8 mouse cellular contexts compared by ENCODE assay signal in the genomic region with DNA sequence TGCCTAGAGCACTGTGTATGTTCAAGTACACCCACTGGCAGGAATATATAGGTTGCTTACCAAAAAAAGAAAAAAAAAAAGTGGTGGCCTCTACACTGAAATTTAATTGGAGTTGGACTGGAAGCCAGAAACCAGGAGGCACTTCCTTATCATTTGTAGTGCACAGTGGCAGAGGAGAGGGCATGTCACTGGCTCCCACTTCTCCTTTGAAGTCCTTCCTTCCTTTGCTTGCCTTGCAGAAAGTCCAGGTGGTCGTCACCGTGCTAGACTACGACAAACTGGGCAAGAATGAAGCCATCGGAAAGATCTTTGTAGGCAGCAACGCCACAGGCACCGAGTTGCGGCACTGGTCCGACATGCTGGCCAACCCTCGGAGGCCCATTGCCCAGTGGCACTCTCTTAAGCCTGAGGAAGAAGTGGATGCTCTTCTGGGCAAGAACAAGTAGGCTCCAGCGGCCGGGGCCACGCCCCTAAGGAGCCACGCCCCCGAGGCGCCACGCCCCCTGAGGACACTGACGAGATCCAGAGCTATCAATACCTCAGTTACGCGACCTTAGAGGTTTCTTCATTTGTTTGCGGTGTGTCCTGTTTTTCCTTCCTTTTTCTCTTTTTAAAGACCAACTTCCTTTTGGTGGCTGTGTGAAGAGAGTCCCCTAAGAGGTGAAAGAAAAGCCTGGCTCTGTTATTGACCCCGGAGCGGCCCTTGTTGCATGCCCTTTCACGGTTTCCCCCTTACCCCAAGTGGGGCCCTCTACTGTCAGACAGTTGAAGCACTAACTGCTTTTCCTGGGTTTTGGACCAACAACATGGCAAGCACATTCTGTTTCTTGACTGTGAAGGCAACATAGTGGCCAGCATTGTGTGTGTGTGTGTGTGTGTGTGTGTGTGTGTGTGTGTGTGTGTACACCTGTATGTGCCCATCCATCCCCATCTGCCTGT.
DNase-seq lines count a peak whose midpoint lies in the region; ATAC-seq lines count a peak whose summit lies in the region.

No protein-coding gene starts in this region.

- no peaks in the 10 kb centered on the region for H3K36me3 ChIP-seq in limb, embryonic 11.5 days (ENCODE audit: control insufficient read depth, insufficient read depth, low read length)

- no peak overlapping the region for H3K4me3 ChIP-seq in limb, embryonic 11.5 days (ENCODE audit: low read depth, low read length)

- no peaks in the 10 kb centered on the region for H3K27me3 ChIP-seq in limb, embryonic 11.5 days (ENCODE audit: control insufficient read depth, insufficient read depth, low read length)

- no peaks in the 10 kb centered on the region for H3K4me1 ChIP-seq in limb, embryonic 11.5 days (ENCODE audit: control insufficient read depth, insufficient read depth, low read length)

- no peak for ATAC-seq in limb, embryonic 11.5 days (ENCODE audit: insufficient number of reproducible peaks, low FRiP score, low TSS enrichment, low read depth)

- peak; percentile 69 for DNase-seq in adrenal gland, adult 2 months
- no peak for DNase-seq in adrenal gland, adult 8-10 months
- DNase-seq in WW6 (ENCODE audit: low read depth, low spot score) = peak; percentile 38
- DNase-seq in gastrocnemius, postnatal 25 days = peak; percentile 57
- DNase-seq in limb, embryonic 11.5 days (ENCODE audit: low spot score) = peak; percentile 44
- peak; percentile 52 to 64 for DNase-seq in monocyte, adult 2 months (ENCODE audit: low read depth in 1 of 2, low spot score in 2 of 2)
- DNase-seq in thymus, postnatal 0 days (ENCODE audit: low spot score) = peak; percentile 73
- no peak for DNase-seq in ovary, postnatal 14 days (ENCODE audit: low spot score)

- H3K9me3 ChIP-seq in limb, embryonic 11.5 days (ENCODE audit: control insufficient read depth, low read length) = no peaks in the 10 kb centered on the region

- WGBS in limb, embryonic 11.5 days = 16% methylated on average over 23 of the region's 23 CpGs

- no peak overlapping the region for H3K9ac ChIP-seq in limb, embryonic 11.5 days (ENCODE audit: low read length)

- no peak overlapping the region for H3K27ac ChIP-seq in limb, embryonic 11.5 days (replicated peaks; ENCODE audit: low read depth, low read length)

- H3K4me2 ChIP-seq in limb, embryonic 11.5 days (ENCODE audit: low read depth, severe bottlenecking) = peak overlapping the region; percentile 18; the same call in 1 of the 2 replicates

Comparison
In these comparisons a context has a peak if more than half of its experiments do, and no peak if none do; other contexts are left out.
1. DNase-seq: peak in adrenal gland, adult 2 months (single experiment), WW6 (single experiment), gastrocnemius, postnatal 25 days (single experiment), limb, embryonic 11.5 days (single experiment), monocyte, adult 2 months (2 of 2) and thymus, postnatal 0 days (single experiment); none in adrenal gland, adult 8-10 months (single experiment) and ovary, postnatal 14 days (single experiment).